Mouse (Mus musculus): ENCODE measurements at regions not wholly inside any gene's neighbourhood (a gene's known extent, or its start where the extent isn't known, plus 50 kb on each side); places are given as distances from the start of the nearest gene placed in this dataset.

DNA sequence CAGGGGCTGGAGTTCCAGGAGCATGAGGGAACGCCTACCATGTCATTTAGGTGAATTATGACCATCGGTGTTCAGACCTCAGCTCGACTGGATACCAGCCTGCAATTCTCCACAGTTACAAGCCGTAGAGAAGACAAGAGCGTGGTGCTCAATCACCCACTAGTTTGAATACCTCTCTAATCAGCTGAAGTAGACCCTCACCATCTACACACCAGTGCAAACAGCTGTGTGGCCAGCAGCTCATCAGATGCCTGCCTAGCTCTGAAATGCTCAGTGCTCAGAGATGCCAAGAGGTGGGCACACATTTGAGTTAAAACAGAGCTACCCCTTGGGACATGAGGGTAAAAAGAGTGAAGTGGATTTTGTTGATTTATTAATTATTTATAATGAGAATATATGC, 660.2 kb downstream of the Magi1 start:
- no peak overlapping the region for H3K4me2 ChIP-seq (replicated peaks)
- no peak overlapping the region for H3K4me3 ChIP-seq
- 87% methylated on average over 5 of the region's 5 CpGs for WGBS
- H3K27ac ChIP-seq (replicated peaks), result no peak overlapping the region
- no peaks in the 10 kb centered on the region for H3K36me3 ChIP-seq
- no peaks in the 10 kb centered on the region for H3K27me3 ChIP-seq
- ATAC-seq (replicated peaks), result no peak
- H3K4me1 ChIP-seq, result no peaks in the 10 kb centered on the region
- no peak overlapping the region for H3K9ac ChIP-seq (replicated peaks)
- H3K9me3 ChIP-seq, result no peaks in the 10 kb centered on the region

DNA sequence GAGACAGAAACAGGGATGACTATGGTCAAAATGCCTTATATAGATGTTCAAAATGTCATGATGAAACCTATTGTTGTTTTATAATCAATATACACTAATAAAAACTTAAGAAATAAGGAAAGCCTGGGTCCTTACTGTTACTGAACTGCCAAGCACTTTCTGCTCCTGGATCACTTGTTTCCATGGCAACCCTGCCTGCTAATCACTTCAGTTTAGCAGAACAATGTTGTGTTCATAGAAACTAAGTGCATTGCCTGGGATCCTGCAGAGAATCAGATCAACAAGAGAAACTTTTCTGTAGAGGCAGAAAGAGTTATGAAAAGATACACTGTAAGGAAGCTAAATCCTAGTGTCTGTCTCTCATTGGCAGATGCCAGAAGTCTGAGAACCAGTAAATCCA, 666.8 kb downstream of the Magi1 start:
- Histone ChIP-seq H3K27me3 (no peaks in the 10 kb centered on the region), H3K4me2 (replicated peaks) (no peak overlapping the region), H3K9ac (replicated peaks) (no peak overlapping the region), H3K36me3 (no peaks in the 10 kb centered on the region), H3K4me1 (no peaks in the 10 kb centered on the region), H3K4me3 (no peak overlapping the region), H3K27ac (replicated peaks) (no peak overlapping the region), H3K9me3 (no peaks in the 10 kb centered on the region)
- ATAC-seq (replicated peaks), result no peak

DNA sequence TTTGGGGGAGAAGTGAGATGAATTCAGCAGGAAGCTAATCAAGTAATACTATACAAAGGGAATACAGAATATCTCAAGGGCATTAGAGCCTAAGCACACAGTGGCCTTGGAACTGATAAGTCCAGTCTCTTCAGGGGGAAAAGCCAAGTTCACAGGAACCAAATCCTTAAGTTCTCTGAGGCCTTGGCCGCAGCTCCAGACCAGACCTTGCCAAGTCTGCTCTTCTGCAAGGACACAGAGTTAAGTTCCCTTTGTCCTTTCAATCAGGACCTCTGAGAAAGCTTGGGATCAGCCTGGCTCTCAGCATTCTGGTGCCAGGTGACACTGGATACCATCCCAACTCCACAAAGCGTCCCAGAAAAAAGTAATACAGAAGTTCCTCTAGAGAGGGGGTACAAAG, 657.1 kb upstream of the Adamts9 start:
- Histone ChIP-seq H3K27ac (replicated peaks) (no peak overlapping the region), H3K9me3 (no peaks in the 10 kb centered on the region), H3K36me3 (no peaks in the 10 kb centered on the region), H3K9ac (replicated peaks) (no peak overlapping the region), H3K27me3 (no peaks in the 10 kb centered on the region), H3K4me3 (no peak overlapping the region), H3K4me1 (no peaks in the 10 kb centered on the region), H3K4me2 (replicated peaks) (no peak overlapping the region)
- WGBS, result 91% methylated on average over 2 of the region's 2 CpGs
- ATAC-seq (replicated peaks), result no peak

DNA sequence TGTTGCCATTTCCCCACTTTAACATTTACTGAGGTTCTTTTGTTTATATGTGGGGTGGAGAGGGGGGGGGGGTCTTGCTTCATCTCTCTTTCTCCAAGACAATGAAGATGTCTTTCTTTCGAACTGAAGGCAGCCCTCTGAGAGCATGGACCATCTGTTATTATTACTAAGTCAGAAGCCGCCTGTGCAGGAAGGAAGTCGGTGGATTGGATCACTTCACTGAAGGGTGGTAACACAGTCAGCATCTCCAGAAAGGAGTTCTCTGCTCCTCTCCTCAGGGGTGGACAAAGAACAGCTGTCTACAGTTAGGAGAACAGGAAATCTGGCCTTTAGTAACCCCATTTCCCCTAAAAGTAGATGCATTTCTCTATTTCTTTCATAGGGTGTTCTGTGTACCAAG, 656.1 kb upstream of the Adamts9 start:
- H3K27ac ChIP-seq (replicated peaks), result no peak overlapping the region
- H3K4me2 ChIP-seq (replicated peaks), result no peak overlapping the region
- no peak for ATAC-seq (replicated peaks)
- no peak overlapping the region for H3K9ac ChIP-seq (replicated peaks)
- no peak overlapping the region for H3K4me3 ChIP-seq
- WGBS, result 69% methylated on average over 3 of the region's 3 CpGs
- H3K9me3 ChIP-seq, result no peaks in the 10 kb centered on the region
- H3K4me1 ChIP-seq, result no peaks in the 10 kb centered on the region
- H3K27me3 ChIP-seq, result no peaks in the 10 kb centered on the region
- no peaks in the 10 kb centered on the region for H3K36me3 ChIP-seq

DNA sequence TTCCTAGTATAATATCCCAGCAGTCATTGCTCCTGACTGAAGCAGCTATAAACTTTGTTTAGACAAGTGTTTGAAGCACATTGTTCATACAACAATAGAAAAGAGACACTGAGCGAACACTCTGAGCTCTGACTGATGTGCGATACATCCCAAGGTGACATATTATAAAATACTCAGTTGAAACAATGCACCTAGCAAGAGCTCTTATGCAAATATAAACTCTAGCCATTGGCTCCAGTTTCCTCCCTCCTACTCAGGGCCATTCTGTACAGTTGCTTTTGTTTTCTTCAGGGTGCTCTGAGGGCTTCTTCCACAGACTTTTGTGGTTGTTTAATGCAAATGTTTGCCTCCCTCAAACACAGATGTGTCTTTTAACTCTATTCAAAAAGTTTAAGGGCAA, 646.6 kb upstream of the Adamts9 start:
- Histone ChIP-seq H3K27ac (replicated peaks) (no peak overlapping the region), H3K9me3 (no peaks in the 10 kb centered on the region), H3K36me3 (no peaks in the 10 kb centered on the region), H3K4me3 (no peak overlapping the region), H3K27me3 (no peaks in the 10 kb centered on the region), H3K4me2 (replicated peaks) (no peak overlapping the region), H3K4me1 (no peaks in the 10 kb centered on the region), H3K9ac (replicated peaks) (no peak overlapping the region)
- 70% methylated on average over 2 of the region's 2 CpGs for WGBS
- no peak for ATAC-seq (replicated peaks)

DNA sequence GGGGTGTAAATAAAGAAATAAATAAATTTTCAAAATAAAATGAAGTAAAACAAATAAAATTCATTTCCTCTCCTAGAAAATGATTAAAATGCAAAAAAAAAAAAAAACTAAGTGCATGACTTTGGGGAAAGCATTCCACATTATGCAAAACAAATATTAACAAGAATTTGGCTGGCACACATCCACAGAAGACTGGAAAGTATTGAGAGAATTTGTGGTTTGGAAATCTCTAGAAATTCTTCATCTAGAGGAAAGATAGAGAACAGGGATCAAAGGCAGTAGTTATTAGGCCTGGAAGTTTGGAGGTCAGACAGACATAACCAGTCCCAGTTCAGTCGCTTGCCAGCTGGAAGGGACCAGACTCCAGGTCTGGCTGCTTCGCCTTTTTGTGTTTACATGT, 643.6 kb upstream of the Adamts9 start:
- Histone ChIP-seq H3K4me2 (replicated peaks) (no peak overlapping the region), H3K9ac (replicated peaks) (no peak overlapping the region), H3K27me3 (no peaks in the 10 kb centered on the region), H3K4me1 (no peaks in the 10 kb centered on the region), H3K4me3 (no peak overlapping the region), H3K9me3 (no peaks in the 10 kb centered on the region), H3K36me3 (no peaks in the 10 kb centered on the region), H3K27ac (replicated peaks) (no peak overlapping the region)
- ATAC-seq (replicated peaks), result no peak
- WGBS, result 94% methylated on average over 2 of the region's 2 CpGs

DNA sequence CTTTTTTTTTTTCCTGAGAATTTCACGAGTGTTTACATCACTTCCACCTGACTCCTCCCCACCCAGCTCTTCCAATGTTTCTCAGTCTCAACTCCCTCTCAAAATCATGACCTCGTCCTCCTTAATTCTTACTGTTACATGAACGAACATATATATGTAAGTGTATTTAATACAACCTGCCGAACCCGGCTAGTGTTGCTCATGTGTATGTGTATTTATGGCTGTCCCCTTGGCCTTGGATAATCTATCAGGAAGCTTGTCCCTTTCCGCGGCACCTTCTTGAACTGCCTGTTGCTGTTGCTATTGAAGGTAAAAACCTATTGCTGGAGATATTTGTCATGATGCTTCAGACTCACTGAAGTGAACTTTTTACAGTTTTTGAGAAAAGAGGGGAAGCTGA, 637.8 kb upstream of the Adamts9 start:
- no peak for ATAC-seq (replicated peaks)
- Histone ChIP-seq H3K4me3 (no peak overlapping the region), H3K9me3 (no peaks in the 10 kb centered on the region), H3K27ac (replicated peaks) (no peak overlapping the region), H3K36me3 (no peaks in the 10 kb centered on the region), H3K9ac (replicated peaks) (no peak overlapping the region), H3K4me2 (replicated peaks) (no peak overlapping the region), H3K27me3 (no peaks in the 10 kb centered on the region), H3K4me1 (no peaks in the 10 kb centered on the region)
- 86% methylated on average over 7 of the region's 7 CpGs for WGBS

DNA sequence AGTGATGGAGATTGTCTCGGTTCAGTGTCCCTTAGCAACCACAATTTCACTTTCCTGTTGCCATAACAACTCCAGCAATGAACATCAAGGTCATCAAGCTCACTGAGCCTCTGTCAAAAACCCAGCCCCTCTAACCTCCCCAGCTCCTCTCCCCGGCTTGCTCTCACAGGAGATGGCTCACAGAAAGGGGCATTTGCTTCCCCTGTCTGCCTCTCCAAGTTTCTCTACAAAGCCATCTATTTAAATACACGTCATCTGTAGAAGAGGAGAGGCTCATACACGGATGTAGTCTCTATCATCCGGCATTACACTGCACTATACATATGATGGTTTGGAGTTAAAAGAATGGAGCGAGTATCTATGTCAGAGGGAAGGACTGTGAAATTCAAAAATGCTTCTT, 637.4 kb upstream of the Adamts9 start:
- Histone ChIP-seq H3K9me3 (no peaks in the 10 kb centered on the region), H3K4me3 (no peak overlapping the region), H3K4me2 (replicated peaks) (no peak overlapping the region), H3K27me3 (no peaks in the 10 kb centered on the region), H3K36me3 (no peaks in the 10 kb centered on the region), H3K27ac (replicated peaks) (no peak overlapping the region), H3K9ac (replicated peaks) (no peak overlapping the region), H3K4me1 (no peaks in the 10 kb centered on the region)
- ATAC-seq (replicated peaks), result no peak
- 69% methylated on average over 6 of the region's 6 CpGs for whole genome bisulfite sequencing

DNA sequence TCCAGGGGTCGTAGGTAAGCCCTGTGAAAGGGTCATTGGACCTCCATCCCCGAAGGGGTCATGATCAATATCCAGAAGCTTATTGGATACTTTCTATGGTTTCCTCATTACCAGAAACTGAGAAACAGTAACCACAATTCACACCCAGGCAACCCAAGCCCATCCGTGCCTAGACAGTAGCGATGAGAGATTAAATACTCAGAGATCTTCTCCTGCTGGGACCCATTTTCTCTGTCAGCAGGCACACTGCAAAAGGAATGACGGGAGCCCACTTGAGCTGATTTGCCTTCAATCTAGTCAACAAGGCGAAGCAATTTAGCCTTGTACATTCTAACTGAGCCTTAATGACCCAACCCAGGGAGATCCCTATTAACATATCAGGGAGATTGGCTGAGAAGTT, 632.0 kb upstream of the Adamts9 start:
- 57% methylated on average over 6 of the region's 6 CpGs for WGBS
- H3K4me1 ChIP-seq, result peaks cover 6% of the 10 kb centered on the region; the same call in 1 of the 2 replicates
- H3K27me3 ChIP-seq, result no peaks in the 10 kb centered on the region
- H3K9me3 ChIP-seq, result no peaks in the 10 kb centered on the region
- no peak for ATAC-seq (replicated peaks)
- H3K9ac ChIP-seq (replicated peaks), result no peak overlapping the region
- H3K36me3 ChIP-seq, result no peaks in the 10 kb centered on the region
- H3K27ac ChIP-seq (replicated peaks), result no peak overlapping the region
- no peak overlapping the region for H3K4me3 ChIP-seq
- H3K4me2 ChIP-seq (replicated peaks), result no peak overlapping the region

DNA sequence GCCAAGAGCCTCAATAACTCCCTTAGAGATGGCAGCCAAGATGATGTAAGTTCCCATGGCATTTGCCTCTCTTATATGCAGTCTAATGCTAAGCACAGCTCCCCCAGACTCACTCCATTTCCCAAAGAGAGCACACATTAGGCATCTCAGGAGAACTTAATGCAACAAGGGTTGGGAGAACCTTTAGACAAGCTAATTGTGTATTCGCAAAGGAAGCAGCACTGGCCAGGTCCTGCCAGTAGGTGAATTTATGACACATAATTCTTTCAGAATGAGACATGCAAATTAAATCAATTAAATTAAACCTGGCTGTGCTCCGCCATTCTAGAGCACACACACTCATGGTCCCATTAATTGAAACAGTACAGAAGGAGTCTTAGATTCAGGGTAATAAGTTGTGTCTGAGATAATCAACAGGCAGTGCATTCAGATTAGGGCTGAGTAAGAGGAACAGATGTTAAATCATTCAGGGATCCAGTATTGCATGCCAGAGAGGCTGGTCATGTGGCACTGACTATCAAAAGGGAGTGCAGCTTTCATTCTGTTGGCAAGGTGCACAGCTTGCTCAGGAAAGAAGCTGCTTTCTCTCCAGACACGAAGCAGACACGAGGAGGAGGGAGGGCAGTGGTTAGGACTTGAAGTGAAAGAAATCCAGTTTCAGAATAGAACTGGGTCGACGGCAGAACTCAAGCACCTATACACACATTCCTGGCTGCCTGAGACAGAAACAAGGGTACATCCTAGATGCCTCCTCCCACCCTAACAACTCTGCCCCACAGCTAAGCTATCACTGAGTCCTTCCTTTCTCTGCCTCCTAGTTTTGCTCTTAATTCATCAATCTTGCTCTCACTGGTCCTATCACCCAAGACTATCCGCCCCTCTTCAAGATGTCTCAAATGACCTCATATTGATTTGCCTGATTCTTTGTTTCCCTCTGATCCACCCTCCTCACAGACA, 630.7 kb upstream of the Adamts9 start:
- no peaks in the 10 kb centered on the region for H3K36me3 ChIP-seq
- H3K9me3 ChIP-seq, result no peaks in the 10 kb centered on the region
- H3K27ac ChIP-seq (replicated peaks), result peak overlapping the region; percentile 43
- H3K4me2 ChIP-seq (replicated peaks), result no peak overlapping the region
- no peak overlapping the region for H3K9ac ChIP-seq (replicated peaks)
- no peaks in the 10 kb centered on the region for H3K27me3 ChIP-seq
- peak; percentile 94 for ATAC-seq (replicated peaks)
- peaks cover 6% of the 10 kb centered on the region; the same call in 1 of the 2 replicates for H3K4me1 ChIP-seq
- WGBS, result 33% methylated on average over 7 of the region's 7 CpGs
- no peak overlapping the region for H3K4me3 ChIP-seq

DNA sequence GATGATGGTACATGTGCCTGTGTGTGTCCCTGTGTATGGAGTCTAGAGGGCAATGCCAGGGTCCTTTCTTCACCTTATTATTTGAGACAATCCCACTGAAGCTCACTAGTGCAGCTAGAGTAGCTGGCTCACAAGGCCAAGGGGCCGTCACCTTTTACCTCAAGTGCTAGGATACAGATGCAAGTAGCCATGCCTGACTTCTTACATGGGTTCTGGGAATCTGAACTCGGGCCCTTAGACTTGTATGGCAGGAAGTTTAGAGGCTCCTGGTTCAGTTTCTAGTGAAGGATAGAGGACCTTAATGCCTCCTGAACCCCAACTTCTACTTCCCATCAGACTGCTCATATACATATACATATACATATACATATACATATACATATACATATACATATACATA, 626.6 kb upstream of the Adamts9 start:
- no peak overlapping the region for H3K4me2 ChIP-seq (replicated peaks)
- ATAC-seq (replicated peaks), result no peak
- no peaks in the 10 kb centered on the region for H3K27me3 ChIP-seq
- no peaks in the 10 kb centered on the region for H3K36me3 ChIP-seq
- no peak overlapping the region for H3K27ac ChIP-seq (replicated peaks)
- H3K4me1 ChIP-seq, result peaks cover 6% of the 10 kb centered on the region; the same call in 1 of the 2 replicates
- no peak overlapping the region for H3K4me3 ChIP-seq
- H3K9me3 ChIP-seq, result no peaks in the 10 kb centered on the region
- no peak overlapping the region for H3K9ac ChIP-seq (replicated peaks)
- 83% methylated on average over 2 of the region's 2 CpGs for WGBS

DNA sequence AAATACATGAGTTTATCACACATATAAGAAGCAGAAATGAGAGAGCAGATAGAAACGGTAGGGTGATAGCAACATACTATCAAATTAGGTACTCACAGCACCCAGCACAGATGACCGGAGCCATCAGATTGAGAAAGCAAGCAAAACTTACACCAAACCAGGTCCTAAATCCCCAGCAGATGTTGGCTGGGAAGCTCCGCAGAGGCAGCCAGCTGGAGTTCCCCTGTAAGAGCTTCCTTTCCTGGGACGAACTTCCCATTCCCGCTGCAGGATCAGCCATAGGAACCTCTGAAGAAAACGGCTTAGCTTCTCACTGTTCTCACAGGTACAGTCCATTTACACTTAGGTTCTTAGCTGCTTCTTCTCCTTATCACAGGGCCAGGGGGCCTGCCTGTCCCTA, 625.9 kb upstream of the Adamts9 start:
- Histone ChIP-seq H3K4me1 (peaks cover 3% of the 10 kb centered on the region; the same call in 1 of the 2 replicates), H3K27me3 (no peaks in the 10 kb centered on the region), H3K4me2 (replicated peaks) (no peak overlapping the region), H3K9ac (replicated peaks) (no peak overlapping the region), H3K36me3 (no peaks in the 10 kb centered on the region), H3K4me3 (no peak overlapping the region), H3K27ac (replicated peaks) (no peak overlapping the region), H3K9me3 (no peaks in the 10 kb centered on the region)
- 87% methylated on average over 6 of the region's 6 CpGs for WGBS
- ATAC-seq (replicated peaks), result no peak

DNA sequence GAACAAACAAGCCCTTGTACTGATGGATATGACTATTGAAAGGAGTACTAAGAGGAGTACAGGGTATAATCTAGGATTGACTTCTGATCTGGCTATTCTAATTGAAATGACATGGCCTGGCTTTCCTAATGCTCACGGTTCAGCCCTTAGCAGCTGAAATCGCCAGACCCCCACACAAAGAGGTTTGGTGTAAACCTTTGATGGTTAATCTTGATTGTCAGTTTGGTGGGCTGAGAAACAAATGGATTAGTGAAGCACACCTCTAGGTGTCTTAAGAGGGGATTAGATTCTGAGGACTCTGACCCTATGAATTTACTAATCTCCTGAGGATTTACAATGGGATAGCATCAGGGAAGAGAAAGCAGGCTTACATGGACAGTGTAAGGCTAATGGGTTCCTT, 623.4 kb upstream of the Adamts9 start:
- H3K9me3 ChIP-seq, result no peaks in the 10 kb centered on the region
- H3K36me3 ChIP-seq, result no peaks in the 10 kb centered on the region
- H3K9ac ChIP-seq (replicated peaks), result no peak overlapping the region
- no peak overlapping the region for H3K27ac ChIP-seq (replicated peaks)
- H3K4me3 ChIP-seq, result no peak overlapping the region
- WGBS, result 6% methylated on average over 2 of the region's 2 CpGs
- no peak for ATAC-seq (replicated peaks)
- H3K27me3 ChIP-seq, result no peaks in the 10 kb centered on the region
- no peak overlapping the region for H3K4me2 ChIP-seq (replicated peaks)
- no peaks in the 10 kb centered on the region for H3K4me1 ChIP-seq
